In the genomic region with DNA sequence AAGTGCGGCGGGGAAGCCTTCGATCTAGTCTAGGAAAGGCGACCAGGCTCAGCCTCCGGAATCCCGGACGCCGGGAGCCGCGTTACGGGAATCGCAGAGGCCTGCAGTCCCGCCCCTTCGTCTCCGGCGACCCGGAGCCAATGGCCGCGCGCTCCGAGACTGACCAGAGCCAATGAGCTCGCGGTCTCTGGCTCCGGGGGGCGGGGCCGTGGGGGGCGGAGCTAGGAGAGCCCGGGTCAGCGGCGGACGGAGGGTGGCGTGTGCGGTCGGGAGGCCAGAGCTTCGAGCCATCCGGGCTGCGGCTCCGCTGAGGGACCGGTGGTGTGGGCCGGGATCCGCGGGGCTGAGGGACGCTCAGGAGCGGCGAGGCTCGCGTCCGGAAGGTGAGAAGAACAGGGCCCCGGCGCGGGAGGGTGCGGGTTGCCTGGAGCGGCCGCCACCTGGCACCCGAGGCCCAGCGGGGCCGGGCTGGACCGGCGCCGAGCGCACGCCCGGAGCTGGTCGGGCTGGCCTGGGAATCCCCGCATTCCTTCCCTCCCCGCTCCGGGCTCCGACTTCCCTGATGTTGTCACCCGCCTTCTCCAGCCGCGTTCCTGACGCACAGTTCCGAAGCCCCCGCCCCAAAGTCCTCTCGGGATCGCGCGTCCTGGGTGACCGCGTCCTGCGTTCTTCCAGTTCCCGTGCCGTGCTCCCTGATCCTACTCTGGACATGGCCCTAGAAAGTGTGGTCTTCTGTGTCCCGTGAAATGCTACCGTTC, we compare ENCODE assay signal across 8 mouse cellular contexts. TPM values are rescaled to one million over a fixed set of nuclear protein-coding genes. Genes with fewer than 3 reads are reported as not detected.
A peak's percentile ranks its signal among the peaks of the same experiment; 100 is the strongest.
DNase-seq lines count a peak whose midpoint lies in the region; ATAC-seq and TF ChIP-seq lines count a peak whose summit lies in the region.

Gene Il6st, plus strand, starts transcription at position 203 of the 758 bp plus-strand sequence.

- TF ChIP-seq EP300 in CH12.LX (IDR thresholded peaks at IDR 0.05; ENCODE audit: low read length) = no peak
- no peak; the same call in 1 of the 2 replicates for TF ChIP-seq EP300 in heart, postnatal 0 days (IDR thresholded peaks at IDR 0.05; ENCODE audit: low read depth)

- peak within 1 kb of the TSS; percentile 96 for H3K4me2 ChIP-seq in CH12.LX (ENCODE audit: insufficient read depth, low read depth, poor library complexity, severe bottlenecking)
- peak within 1 kb of the TSS; percentile 78 for H3K4me2 ChIP-seq in forebrain, embryonic 12.5 days
- H3K4me2 ChIP-seq in heart, postnatal 0 days (ENCODE audit: low read depth, low read length) = peak within 1 kb of the TSS; percentile 80
- H3K4me2 ChIP-seq in liver, embryonic 16.5 days (ENCODE audit: low read depth, low read length) = peak within 1 kb of the TSS; percentile 88
- peak within 1 kb of the TSS; percentile 78 for H3K4me2 ChIP-seq in neural tube, embryonic 13.5 days

- peak; percentile 85 for DNase-seq in CH12.LX (ENCODE audit: extremely low read depth)
- peak; percentile 82 for DNase-seq in c-Kit-positive CD71-positive TER-119-negative erythroid progenitor cells, embryonic 14.5 days (ENCODE audit: low read depth)
- DNase-seq in heart, postnatal 0 days (ENCODE audit: low spot score) = peak; percentile 95
- peak; percentile 98 to 99 for DNase-seq in kidney, postnatal 4 days

- TF ChIP-seq RAD21 in CH12.LX (IDR thresholded peaks at IDR 0.05; ENCODE audit: low read depth, low read length) = no peak

- H3K9ac ChIP-seq in CH12.LX (ENCODE audit: insufficient read depth, low read depth) = peak within 1 kb of the TSS; percentile 67
- H3K9ac ChIP-seq in forebrain, embryonic 12.5 days = peak within 1 kb of the TSS; percentile 85
- peak within 1 kb of the TSS; percentile 90 for H3K9ac ChIP-seq in heart, postnatal 0 days (replicated peaks; ENCODE audit: low read depth, low read length)
- H3K9ac ChIP-seq in liver, embryonic 16.5 days (ENCODE audit: low read depth, low read length) = peak within 1 kb of the TSS; percentile 71
- H3K9ac ChIP-seq in neural tube, embryonic 13.5 days = peak within 1 kb of the TSS; percentile 91

- H3K4me1 ChIP-seq in CH12.LX (ENCODE audit: control insufficient read depth in 1 of 2, insufficient read depth in 2 of 2) = peaks cover 13 to 30% of the 10 kb centered on the region in 2 experiments
- peaks cover 12% of the 10 kb centered on the region for H3K4me1 ChIP-seq in forebrain, embryonic 12.5 days
- peaks cover 33% of the 10 kb centered on the region for H3K4me1 ChIP-seq in heart, postnatal 0 days (ENCODE audit: control insufficient read depth, insufficient read depth)
- H3K4me1 ChIP-seq in liver, embryonic 16.5 days (ENCODE audit: control insufficient read depth, low read depth, low read length) = peaks cover 6% of the 10 kb centered on the region
- peaks cover 29% of the 10 kb centered on the region for H3K4me1 ChIP-seq in neural tube, embryonic 13.5 days (replicated peaks)
- no peaks in the 10 kb centered on the region; the same call in 1 of the 2 replicates for H3K4me1 ChIP-seq in testis, adult 2 months (ENCODE audit: control insufficient read depth, insufficient read depth, low read length)

- dilution Hi-C loops in CH12.LX (cut with MboI; ENCODE audit: extremely low pct_ligation_motif_present, extremely low pct_unique_long_range_greater_than_20kb, low sequenced_read_pairs) = no loop called here

- H3K4me3 ChIP-seq in CH12.LX (replicated peaks in 1 of 3; ENCODE audit: low read depth in 2 of 3, low read length in 2 of 3, poor library complexity in 1 of 3) = peak within 1 kb of the TSS; percentile 84 to 93 (median 87)
- H3K4me3 ChIP-seq in forebrain, embryonic 12.5 days (replicated peaks) = peak within 1 kb of the TSS; percentile 90
- peak within 1 kb of the TSS; percentile 78 for H3K4me3 ChIP-seq in heart, postnatal 0 days (ENCODE audit: low read depth, low read length)
- peak within 1 kb of the TSS; percentile 69 for H3K4me3 ChIP-seq in liver, embryonic 16.5 days (ENCODE audit: low read depth, low read length)
- H3K4me3 ChIP-seq in neural tube, embryonic 13.5 days = peak within 1 kb of the TSS; percentile 84
- peak within 1 kb of the TSS; percentile 92 for H3K4me3 ChIP-seq in testis, adult 2 months (ENCODE audit: control insufficient read depth, low read depth, low read length)

- peaks cover 29% of the 10 kb centered on the region for H3K79me2 ChIP-seq in CH12.LX (replicated peaks; ENCODE audit: control insufficient read depth, extremely low read depth, insufficient read depth, poor library complexity, severe bottlenecking)

- TF ChIP-seq POLR2A in CH12.LX (IDR thresholded peaks at IDR 0.05; ENCODE audit: low read depth, low read length) = peak; percentile 71
- peak; percentile 75 for TF ChIP-seq POLR2A in testis, adult 2 months (IDR thresholded peaks at IDR 0.05; ENCODE audit: control insufficient read depth, low read depth, low read length)

- H3K27ac ChIP-seq in CH12.LX (ENCODE audit: insufficient read depth, low read depth) = no peak within 1 kb of the TSS
- H3K27ac ChIP-seq in forebrain, embryonic 12.5 days = peak within 1 kb of the TSS; percentile 61; the same call in 1 of the 2 replicates
- H3K27ac ChIP-seq in heart, postnatal 0 days (ENCODE audit: low read depth) = peak within 1 kb of the TSS; percentile 96
- peak within 1 kb of the TSS; percentile 72 for H3K27ac ChIP-seq in liver, embryonic 16.5 days (ENCODE audit: low read length)
- peak within 1 kb of the TSS; percentile 85 for H3K27ac ChIP-seq in neural tube, embryonic 13.5 days (replicated peaks)
- peak within 1 kb of the TSS; percentile 92 for H3K27ac ChIP-seq in testis, adult 2 months (ENCODE audit: control insufficient read depth, insufficient read depth, low read depth, low read length)

- in situ Hi-C loops in CH12.LX (cut with MboI; ENCODE audit: low pct_ligation_motif_present, low pct_unique_long_range_greater_than_20kb, low sequenced_read_pairs) = no loop called here

- TF ChIP-seq CTCF in CH12.LX (conservative IDR thresholded peaks at IDR 0.05 in 1 of 2, IDR thresholded peaks at IDR 0.05 in 1 of 2; ENCODE audit: low read depth in 2 of 2, low read length in 2 of 2) = no peak
- TF ChIP-seq CTCF in heart, postnatal 0 days (IDR thresholded peaks at IDR 0.05; ENCODE audit: low read depth) = no peak
- TF ChIP-seq CTCF in testis, adult 2 months (IDR thresholded peaks at IDR 0.05; ENCODE audit: control insufficient read depth, insufficient read depth, insufficient replicate concordance, low read depth, low read length) = no peak

- H3K36me3 ChIP-seq in CH12.LX (replicated peaks in 1 of 2; ENCODE audit: control insufficient read depth in 1 of 2, insufficient read depth in 1 of 2, low read length in 1 of 2) = peaks cover 0 to 6% of the 10 kb centered on the region in 2 experiments
- H3K36me3 ChIP-seq in forebrain, embryonic 12.5 days (replicated peaks) = no peaks in the 10 kb centered on the region
- H3K36me3 ChIP-seq in heart, postnatal 0 days (replicated peaks; ENCODE audit: control insufficient read depth, insufficient read depth, low read length) = no peaks in the 10 kb centered on the region
- no peaks in the 10 kb centered on the region for H3K36me3 ChIP-seq in liver, embryonic 16.5 days (ENCODE audit: control insufficient read depth, insufficient read depth)
- H3K36me3 ChIP-seq in neural tube, embryonic 13.5 days = no peaks in the 10 kb centered on the region
- no peaks in the 10 kb centered on the region for H3K36me3 ChIP-seq in testis, adult 2 months (ENCODE audit: control insufficient read depth, insufficient read depth, low read length)

- peak; percentile 100 for ATAC-seq in forebrain, embryonic 12.5 days (ENCODE audit: low FRiP score)
- peak; percentile 99 for ATAC-seq in heart, postnatal 0 days (ENCODE audit: insufficient read depth, low read depth)
- peak; percentile 98 for ATAC-seq in liver, embryonic 16.5 days (ENCODE audit: low read depth)
- ATAC-seq in neural tube, embryonic 13.5 days (ENCODE audit: low read depth) = peak; percentile 100

- peaks cover 2% of the 10 kb centered on the region for H3K27me3 ChIP-seq in CH12.LX (replicated peaks)
- no peaks in the 10 kb centered on the region for H3K27me3 ChIP-seq in forebrain, embryonic 12.5 days
- H3K27me3 ChIP-seq in heart, postnatal 0 days (ENCODE audit: control insufficient read depth, insufficient read depth, low read length) = no peaks in the 10 kb centered on the region
- H3K27me3 ChIP-seq in liver, embryonic 16.5 days (ENCODE audit: control insufficient read depth, insufficient read depth, low read depth, low read length) = peaks cover 22% of the 10 kb centered on the region
- no peaks in the 10 kb centered on the region for H3K27me3 ChIP-seq in neural tube, embryonic 13.5 days
- H3K27me3 ChIP-seq in testis, adult 2 months (ENCODE audit: control insufficient read depth, insufficient read depth, low read length) = no peaks in the 10 kb centered on the region

- H3K9me3 ChIP-seq in CH12.LX (replicated peaks; ENCODE audit: low read length) = no peaks in the 10 kb centered on the region
- no peaks in the 10 kb centered on the region for H3K9me3 ChIP-seq in forebrain, embryonic 12.5 days
- H3K9me3 ChIP-seq in heart, postnatal 0 days (replicated peaks; ENCODE audit: control insufficient read depth, low read length) = no peaks in the 10 kb centered on the region
- H3K9me3 ChIP-seq in liver, embryonic 16.5 days (replicated peaks; ENCODE audit: control insufficient read depth, low read length) = no peaks in the 10 kb centered on the region
- no peaks in the 10 kb centered on the region for H3K9me3 ChIP-seq in neural tube, embryonic 13.5 days

- under 1% methylated on average over 74 of the region's 85 CpGs for WGBS in forebrain, embryonic 12.5 days
- WGBS in heart, postnatal 0 days = under 1% methylated on average over 71 of the region's 85 CpGs
- WGBS in liver, embryonic 16.5 days (ENCODE audit: insufficient replicate concordance) = under 1% methylated on average over 82 of the region's 85 CpGs
- under 1% methylated on average over 82 of the region's 85 CpGs for WGBS in neural tube, embryonic 13.5 days

TF ChIP-seq in CH12.LX, 34 proteins besides CTCF, POLR2A, EP300 and RAD21 (continues in another document):
- TF ChIP-seq BHLHE40 (IDR thresholded peaks at IDR 0.05; ENCODE audit: low read depth, low read length) (peak; percentile 3; the same call in 1 of the 2 replicates), ZC3H11A (IDR thresholded peaks at IDR 0.05; ENCODE audit: low read depth, low read length) (no peak), CHD1 (IDR thresholded peaks at IDR 0.05; ENCODE audit: low read depth, low read length) (no peak), USF1 (IDR thresholded peaks at IDR 0.05; ENCODE audit: low read depth, low read length) (no peak)

RNA-seq across cellular contexts. Expression of gene Il6st, which starts in this region (rescaled TPM):
- 6.5 and 7.6 TPM in 2 replicates for total RNA-seq in CH12.LX (2012; rRNA removed)
- 3.5 and 3.8 TPM in 2 replicates for total RNA-seq in CH12.LX (2014; rRNA removed)
- 5.7 and 6.3 TPM in 2 replicates for polyA plus RNA-seq in CH12.LX (2012; ENCODE audit: insufficient read length, low read depth)
- 30.4 and 31.6 TPM in 2 replicates for polyA plus RNA-seq in forebrain, embryonic 12.5 days (2016; fragmentation: Nextera tagmentation; extraction: Ambion mirVana)
- 79.0 and 98.0 TPM in 2 replicates for total RNA-seq in heart, postnatal 0 days (2014; rRNA removed; ENCODE audit: low replicate concordance)
- polyA plus RNA-seq in heart, postnatal 0 days (2015; fragmentation: Nextera tagmentation; extraction: Ambion mirVana) = 29.9 and 30.0 TPM in 2 replicates
- polyA plus RNA-seq in liver, embryonic 16.5 days (2015; fragmentation: Nextera tagmentation; extraction: Ambion mirVana) = 6.2 and 7.9 TPM in 2 replicates
- polyA plus RNA-seq in neural tube, embryonic 13.5 days (2015; fragmentation: Nextera tagmentation; extraction: Ambion mirVana) = 26.5 and 29.4 TPM in 2 replicates
- 3.9 and 4.0 TPM in 2 replicates for polyA plus RNA-seq in testis, adult 2 months (2012; rRNA removed)
